Mouse (Mus musculus) neural tube, embryonic 13.5 days (tissue): ENCODE measurements around the gene Dlgap1. TPM values are rescaled to one million over a fixed set of nuclear protein-coding genes. Genes with fewer than 3 reads are reported as not detected.

ENCODE experiments used
- ATAC-seq: fragments of 200-750 bp; cut with Nextera tagmentation; 2 replicates; pipeline ENCODE4 v1.8.0; 2017; ENCODE audit warnings: low read depth, mild to moderate bottlenecking, moderate TSS enrichment, moderate library complexity
- H3K27ac ChIP-seq: fragments of 300-500 bp; sonication (generic); replicated peaks from 2 replicates; pipeline ENCODE4 v1.5.1; 2015; ENCODE audit warnings: moderate library complexity, mild to moderate bottlenecking, inconsistent platforms
- H3K27me3 ChIP-seq: fragments of 300-500 bp; sonication (generic); 2 replicates; pipeline ENCODE4 v1.6.1; 2015; ENCODE audit warnings: mild to moderate bottlenecking, inconsistent platforms
- H3K36me3 ChIP-seq: fragments of 300-500 bp; sonication (generic); 2 replicates; pipeline ENCODE4 v1.6.1; 2015; ENCODE audit warnings: mild to moderate bottlenecking, inconsistent platforms
- H3K4me1 ChIP-seq: fragments of 300-500 bp; sonication (generic); replicated peaks from 2 replicates; pipeline ENCODE4 v1.6.1; 2015; ENCODE audit warnings: inconsistent platforms
- H3K4me2 ChIP-seq: fragments of 300-500 bp; sonication (generic); 2 replicates; pipeline ENCODE4 v1.6.1; 2015; ENCODE audit warnings: inconsistent platforms, mild to moderate bottlenecking, moderate library complexity
- H3K4me3 ChIP-seq: fragments of 300-500 bp; sonication (generic); 2 replicates; pipeline ENCODE4 v1.5.1; 2015; ENCODE audit warnings: mild to moderate bottlenecking, inconsistent platforms
- H3K9ac ChIP-seq: fragments of 300-500 bp; sonication (generic); 2 replicates; pipeline ENCODE4 v1.6.1; 2015; ENCODE audit warnings: moderate library complexity, mild to moderate bottlenecking, inconsistent platforms
- H3K9me3 ChIP-seq: fragments of 300-500 bp; sonication (generic); 2 replicates; pipeline ENCODE4 v1.6.1; 2016; ENCODE audit warnings: inconsistent platforms
- WGBS: fragments of 180-500 bp; shearing (Covaris S2); methylation state at CpG from one replicate; pipeline ENCODE4 v1.1.7; 2015; 5-methylcytosine and 5-hydroxymethylcytosine counted together
- polyA plus RNA-seq: library from polyadenylated mRNA; unstranded; fragments of >200 nt; fragmentation: Nextera tagmentation; extraction: Ambion mirVana; gene quantifications from 2 replicates; pipeline ENCODE4 v1.2.1, GENCODE M21; 2015

The Dlgap1 gene
- polyA plus RNA-seq = 19.2 and 19.5 TPM in 2 replicates

DNA sequence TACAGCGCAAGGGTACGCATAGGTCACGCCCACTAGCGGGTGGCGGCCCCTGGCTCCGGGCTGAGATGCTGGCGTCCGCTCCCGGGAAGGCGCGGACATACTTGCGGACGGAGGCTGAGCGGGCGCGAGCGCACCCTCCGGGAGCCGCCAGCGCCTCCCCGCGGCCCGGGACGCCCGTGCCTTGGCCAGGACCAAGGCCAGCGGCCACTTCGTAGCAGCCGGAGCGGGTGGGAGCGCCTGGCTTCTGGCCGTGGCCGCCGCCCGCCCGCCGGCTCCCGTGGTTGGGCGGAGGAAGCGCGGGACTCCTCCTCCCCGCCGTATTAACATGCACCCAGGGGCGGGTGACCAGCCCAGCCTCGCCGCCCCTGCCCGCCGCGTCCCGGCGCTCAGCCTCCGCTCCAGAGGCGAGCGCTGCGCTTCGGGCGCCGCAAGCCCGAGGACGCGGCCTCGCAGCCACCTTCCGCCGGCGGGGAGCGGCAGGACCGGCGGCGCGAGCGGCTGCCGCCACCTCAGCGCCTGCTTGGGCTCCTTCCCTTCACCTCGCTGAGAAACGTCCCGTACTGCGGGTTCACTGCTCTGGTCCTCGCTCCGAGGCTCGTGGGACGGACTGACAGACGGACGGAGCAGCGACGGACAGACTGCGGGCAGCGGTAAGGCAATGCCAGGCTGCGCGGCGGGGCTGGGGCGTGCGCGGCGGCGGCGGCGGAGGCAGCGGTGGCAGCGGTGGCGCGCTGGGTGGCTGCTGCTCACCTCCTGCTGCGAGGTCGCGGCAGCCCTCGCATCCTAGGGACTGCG, at the start of gene Dlgap1:
Gene Dlgap1 (plus strand): TSS at position 53 of the 795 bp plus-strand sequence.
- peaks cover 24% of the 10 kb centered on the region for H3K27me3 ChIP-seq
- H3K27ac ChIP-seq = peak within 1 kb of the TSS; percentile 86
- no peaks in the 10 kb centered on the region for H3K36me3 ChIP-seq
- H3K9ac ChIP-seq = peak within 1 kb of the TSS; percentile 85
- H3K4me1 ChIP-seq = peaks cover 14% of the 10 kb centered on the region
- peak within 1 kb of the TSS; percentile 59 for H3K4me3 ChIP-seq
- H3K9me3 ChIP-seq = no peaks in the 10 kb centered on the region
- under 1% methylated on average over 104 of the region's 105 CpGs for WGBS
- H3K4me2 ChIP-seq = peak within 1 kb of the TSS; percentile 89
- ATAC-seq = peak; percentile 93

DNA sequence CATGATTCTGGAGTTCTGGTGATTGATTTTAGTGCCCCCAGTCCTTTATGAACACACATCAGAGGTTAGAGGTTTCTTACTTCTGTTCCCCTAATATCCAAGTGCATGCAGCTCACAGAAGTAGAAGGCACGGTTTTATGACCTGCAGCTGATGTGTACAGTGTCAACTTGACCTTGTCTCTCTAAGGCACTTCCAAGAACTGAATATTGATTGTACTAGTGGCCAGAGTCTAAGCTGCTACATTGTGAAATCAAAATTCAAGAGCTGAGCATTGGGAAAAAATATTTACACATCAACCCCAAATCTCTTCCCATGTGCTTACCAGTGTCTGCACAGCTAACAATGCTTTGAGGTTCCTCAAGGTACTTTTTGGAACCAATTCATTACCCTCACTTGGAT, 13.9 kb upstream of the Dlgap1 start:
- H3K9me3 ChIP-seq = no peaks in the 10 kb centered on the region
- H3K36me3 ChIP-seq = no peaks in the 10 kb centered on the region
- no peak overlapping the region for H3K4me3 ChIP-seq
- ATAC-seq = no peak
- 72% methylated on average over 1 of the region's 1 CpGs for WGBS
- H3K4me2 ChIP-seq = no peak overlapping the region
- no peaks in the 10 kb centered on the region for H3K27me3 ChIP-seq
- no peak overlapping the region for H3K9ac ChIP-seq
- H3K27ac ChIP-seq = no peak overlapping the region
- no peaks in the 10 kb centered on the region for H3K4me1 ChIP-seq

GRCm38 (mm10) chr17:69969816-69970750, 1.2 kb downstream of the Dlgap1 start:
- Histone ChIP-seq H3K27me3 (peaks cover 24% of the 10 kb centered on the region), H3K4me3 (peak overlapping the region; percentile 59), H3K27ac (peak overlapping the region; percentile 86), H3K4me2 (peak overlapping the region; percentile 89), H3K9me3 (no peaks in the 10 kb centered on the region), H3K4me1 (peaks cover 14% of the 10 kb centered on the region), H3K36me3 (no peaks in the 10 kb centered on the region), H3K9ac (peak overlapping the region; percentile 85)
- WGBS = under 1% methylated on average over 43 of the region's 43 CpGs
- peak; percentile 64 for ATAC-seq

- Histone ChIP-seq H3K36me3 (no peaks in the 10 kb centered on the region), H3K27me3 (peaks cover 17% of the 10 kb centered on the region), H3K9me3 (no peaks in the 10 kb centered on the region), H3K27ac (no peak overlapping the region), H3K4me2 (no peak overlapping the region), H3K4me3 (no peak overlapping the region), H3K9ac (no peak overlapping the region), H3K4me1 (peaks cover 14% of the 10 kb centered on the region)
- 71% methylated on average over 3 of the region's 3 CpGs for WGBS
- ATAC-seq = no peak
Observed at GRCm38 (mm10) chr17:69973081-69973480, 4.2 kb downstream of the Dlgap1 start.

DNA sequence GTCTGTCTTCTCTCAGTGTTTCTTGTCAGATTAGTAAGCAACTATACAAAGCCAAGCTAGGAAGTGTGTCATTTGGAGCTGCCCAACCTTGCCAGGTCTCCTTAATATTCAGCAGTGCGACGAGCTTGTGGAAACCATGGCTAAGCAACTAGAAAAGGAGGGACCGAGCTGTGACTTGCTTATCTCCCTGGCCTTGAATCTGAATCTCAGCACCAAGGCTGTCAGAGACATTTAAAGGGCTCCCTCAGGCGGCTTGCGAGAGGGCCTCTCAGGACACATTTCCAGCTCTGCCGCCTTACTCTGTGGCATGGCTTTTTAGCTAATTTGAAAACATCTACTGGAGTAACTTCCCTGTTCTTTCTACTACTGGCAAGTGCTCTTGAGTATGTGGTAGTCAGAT, 5.1 kb downstream of the Dlgap1 start:
- peaks cover 14% of the 10 kb centered on the region for H3K4me1 ChIP-seq
- no peak overlapping the region for H3K4me2 ChIP-seq
- H3K27ac ChIP-seq = no peak overlapping the region
- peaks cover 17% of the 10 kb centered on the region for H3K27me3 ChIP-seq
- 74% methylated on average over 6 of the region's 6 CpGs for WGBS
- no peak overlapping the region for H3K4me3 ChIP-seq
- H3K36me3 ChIP-seq = no peaks in the 10 kb centered on the region
- ATAC-seq = no peak
- no peaks in the 10 kb centered on the region for H3K9me3 ChIP-seq
- no peak overlapping the region for H3K9ac ChIP-seq

GRCm38 (mm10) chr17:69982236-69982923, 13.5 kb downstream of the Dlgap1 start:
- WGBS = 78% methylated on average over 6 of the region's 6 CpGs
- Histone ChIP-seq H3K27me3 (no peaks in the 10 kb centered on the region), H3K9me3 (no peaks in the 10 kb centered on the region), H3K4me1 (no peaks in the 10 kb centered on the region), H3K4me3 (no peak overlapping the region), H3K9ac (no peak overlapping the region), H3K36me3 (no peaks in the 10 kb centered on the region), H3K27ac (no peak overlapping the region), H3K4me2 (no peak overlapping the region)
- no peak for ATAC-seq

DNA sequence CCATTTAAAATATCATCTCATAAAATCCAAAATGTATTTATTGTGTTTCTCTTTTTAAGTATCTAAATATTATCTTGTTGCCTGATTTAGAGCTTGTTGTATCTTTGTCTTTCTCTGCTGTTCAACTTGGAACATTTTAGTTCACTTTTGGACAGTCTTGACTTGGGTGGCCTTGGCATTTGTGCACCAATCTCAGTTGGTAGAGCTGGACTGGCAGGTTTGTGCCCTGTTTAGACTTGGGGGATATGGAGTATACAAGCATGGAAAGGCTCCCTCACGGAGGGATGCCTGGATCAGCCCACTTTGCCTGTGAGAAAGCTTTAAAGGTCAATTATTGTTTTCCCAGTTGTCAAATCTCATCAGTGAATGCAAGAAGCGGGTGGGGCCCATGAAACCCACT, 27.5 kb downstream of the Dlgap1 start:
- no peak overlapping the region for H3K27ac ChIP-seq
- H3K27me3 ChIP-seq = no peaks in the 10 kb centered on the region
- H3K4me2 ChIP-seq = no peak overlapping the region
- H3K9ac ChIP-seq = no peak overlapping the region
- no peaks in the 10 kb centered on the region for H3K36me3 ChIP-seq
- WGBS = 92% methylated on average over 2 of the region's 2 CpGs
- H3K4me1 ChIP-seq = no peaks in the 10 kb centered on the region
- ATAC-seq = no peak
- no peak overlapping the region for H3K4me3 ChIP-seq
- no peaks in the 10 kb centered on the region for H3K9me3 ChIP-seq

DNA sequence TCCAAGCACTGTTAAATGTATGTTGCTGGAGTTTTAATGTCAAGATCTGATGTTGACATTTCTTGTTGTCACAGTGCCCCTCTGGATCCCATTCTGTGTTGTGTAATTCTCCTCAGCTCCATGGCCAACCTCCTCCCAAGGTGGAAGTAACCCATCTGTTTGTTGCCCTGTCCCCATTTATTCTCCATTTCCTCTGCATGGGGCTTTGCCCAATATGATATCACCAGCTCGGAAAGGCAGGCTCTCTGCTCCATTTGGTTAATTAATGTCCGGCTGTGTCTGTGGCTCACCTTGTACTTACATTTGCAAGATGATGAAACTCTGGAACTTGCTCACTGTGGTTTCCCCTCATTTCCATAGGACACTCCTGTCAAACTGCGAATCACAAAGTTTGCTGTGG, 33.2 kb downstream of the Dlgap1 start:
- no peak overlapping the region for H3K4me2 ChIP-seq
- H3K9ac ChIP-seq = no peak overlapping the region
- no peak overlapping the region for H3K4me3 ChIP-seq
- H3K27me3 ChIP-seq = no peaks in the 10 kb centered on the region
- ATAC-seq = no peak
- H3K36me3 ChIP-seq = no peaks in the 10 kb centered on the region
- H3K27ac ChIP-seq = no peak overlapping the region
- H3K4me1 ChIP-seq = no peaks in the 10 kb centered on the region
- H3K9me3 ChIP-seq = no peaks in the 10 kb centered on the region
- 81% methylated on average over 3 of the region's 3 CpGs for WGBS

DNA sequence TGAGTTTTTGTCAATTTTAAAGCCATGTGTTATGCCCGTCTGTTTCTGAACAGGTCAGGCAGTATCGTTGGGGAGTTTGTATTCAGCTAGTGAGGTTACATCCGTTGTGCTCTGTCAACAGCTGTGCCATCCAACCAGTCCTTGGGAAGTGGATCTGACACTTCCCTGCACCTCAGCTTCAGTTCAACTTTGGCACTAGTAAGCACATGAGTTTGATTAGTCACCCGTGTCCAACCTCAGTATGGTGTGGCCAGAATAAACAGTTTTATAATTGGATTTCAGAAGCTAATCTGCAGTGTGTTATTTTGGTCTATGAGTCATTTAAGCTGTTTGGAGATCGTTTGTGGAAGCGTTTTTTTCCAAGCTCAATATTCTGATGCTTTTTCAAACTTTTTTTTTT, 35.8 kb downstream of the Dlgap1 start:
- ATAC-seq = no peak
- no peaks in the 10 kb centered on the region for H3K9me3 ChIP-seq
- no peaks in the 10 kb centered on the region for H3K27me3 ChIP-seq
- H3K4me2 ChIP-seq = no peak overlapping the region
- H3K27ac ChIP-seq = no peak overlapping the region
- no peaks in the 10 kb centered on the region for H3K4me1 ChIP-seq
- WGBS = 86% methylated on average over 6 of the region's 6 CpGs
- no peaks in the 10 kb centered on the region for H3K36me3 ChIP-seq
- no peak overlapping the region for H3K4me3 ChIP-seq
- no peak overlapping the region for H3K9ac ChIP-seq

- no peak for ATAC-seq
Observed at GRCm38 (mm10) chr17:70007607-70008006, 38.7 kb downstream of the Dlgap1 start.

GRCm38 (mm10) chr17:70016511-70016910, 47.6 kb downstream of the Dlgap1 start:
- no peak for ATAC-seq
- Histone ChIP-seq H3K9ac (no peak overlapping the region), H3K36me3 (no peaks in the 10 kb centered on the region), H3K4me2 (no peak overlapping the region), H3K4me1 (no peaks in the 10 kb centered on the region), H3K27ac (no peak overlapping the region), H3K4me3 (no peak overlapping the region), H3K27me3 (no peaks in the 10 kb centered on the region), H3K9me3 (no peaks in the 10 kb centered on the region)
- 72% methylated on average over 7 of the region's 7 CpGs for WGBS

More at GRCm38 (mm10) chr17:70007607-70008006, 38.7 kb downstream of the Dlgap1 start:
- Histone ChIP-seq H3K9me3 (no peaks in the 10 kb centered on the region), H3K9ac (no peak overlapping the region), H3K4me2 (no peak overlapping the region), H3K4me1 (no peaks in the 10 kb centered on the region), H3K4me3 (no peak overlapping the region), H3K36me3 (no peaks in the 10 kb centered on the region), H3K27me3 (no peaks in the 10 kb centered on the region), H3K27ac (no peak overlapping the region)
- WGBS = 89% methylated on average over 5 of the region's 5 CpGs

DNA sequence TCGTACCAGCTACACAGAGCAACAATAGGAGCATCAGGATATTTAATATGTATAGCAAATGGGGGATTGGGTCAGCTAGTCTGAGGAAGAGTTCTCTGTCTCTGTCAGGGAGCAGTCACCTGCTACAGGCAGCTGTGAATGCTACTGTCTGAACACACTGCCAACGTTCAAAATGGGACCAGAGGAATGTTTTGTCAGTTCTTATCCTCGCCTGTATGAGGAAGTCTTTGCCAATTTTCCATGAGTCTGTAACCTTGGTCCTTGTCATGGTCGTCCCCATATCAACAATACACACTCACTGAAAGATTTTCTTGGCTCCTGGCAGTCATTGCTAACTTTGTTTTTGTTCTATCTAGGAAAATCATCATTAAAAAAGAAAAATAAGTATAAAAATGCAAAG, 51.5 kb downstream of the Dlgap1 start:
- Histone ChIP-seq H3K4me3 (no peak overlapping the region), H3K9ac (no peak overlapping the region), H3K27ac (no peak overlapping the region), H3K4me1 (no peaks in the 10 kb centered on the region), H3K4me2 (no peak overlapping the region), H3K9me3 (no peaks in the 10 kb centered on the region), H3K27me3 (no peaks in the 10 kb centered on the region), H3K36me3 (no peaks in the 10 kb centered on the region)
- no peak for ATAC-seq
- 78% methylated on average over 4 of the region's 4 CpGs for WGBS
